Comparison of ENCODE assay signal across 8 mouse cellular contexts in genomic region chr1:105711227-105711626, GRCm38 (mm10). TPM values are rescaled to one million over a fixed set of nuclear protein-coding genes. Genes with fewer than 3 reads are reported as not detected.
DNase-seq lines count a peak whose midpoint lies in the region; ATAC-seq and TF ChIP-seq lines count a peak whose summit lies in the region.
"Had no signal": no experiment of that assay in that cellular context is flagged by ENCODE, and none has a peak within 500 bp of the region (broad histone marks: within the 10 kb centered on the region; RNA-seq: fewer than 3 reads in every experiment).

No protein-coding gene starts in this region.

- H3K36me3 ChIP-seq in heart, postnatal 0 days (replicated peaks; ENCODE audit: control insufficient read depth, insufficient read depth, low read length), result peaks cover 29% of the 10 kb centered on the region
- H3K36me3 ChIP-seq in midbrain, postnatal 0 days (ENCODE audit: insufficient read depth, low read length), result 0 out of 2 replicates have a peak, but pooled peaks cover 8% of the 10 kb centered on the region
- peaks cover 44% of the 10 kb centered on the region for H3K36me3 ChIP-seq in midbrain, embryonic 10.5 days

- H3K4me2 ChIP-seq in heart, postnatal 0 days (ENCODE audit: low read depth, low read length), result no peak overlapping the region
- H3K4me2 ChIP-seq in midbrain, postnatal 0 days (ENCODE audit: low read depth, low read length, poor library complexity, severe bottlenecking), result no peak overlapping the region

- DNase-seq in heart, postnatal 0 days (ENCODE audit: low spot score), result peak; percentile 20
- DNase-seq in heart, postnatal 25 days (ENCODE audit: low spot score), result no peak
- peak; percentile 47 for DNase-seq in midbrain, postnatal 0 days (ENCODE audit: low spot score)
- no peak for DNase-seq in midbrain, embryonic 10.5 days (ENCODE audit: low spot score)
- DNase-seq in NIH3T3 (ENCODE audit: low read depth), result peak; percentile 78
- peak; percentile 20 to 66 for DNase-seq in kidney, postnatal 36 days

- H3K4me3 ChIP-seq in heart, postnatal 0 days (ENCODE audit: low read depth, low read length), result no peak overlapping the region
- H3K4me3 ChIP-seq in midbrain, postnatal 0 days (ENCODE audit: low read depth, low read length), result no peak overlapping the region
- H3K4me3 ChIP-seq in midbrain, embryonic 10.5 days, result no peak overlapping the region
- H3K4me3 ChIP-seq: myocyte had no signal

- H3K4me1 ChIP-seq in heart, postnatal 0 days (ENCODE audit: control insufficient read depth, insufficient read depth), result no peaks in the 10 kb centered on the region
- no peaks in the 10 kb centered on the region for H3K4me1 ChIP-seq in midbrain, postnatal 0 days (ENCODE audit: insufficient read depth, low read length)
- H3K4me1 ChIP-seq in midbrain, embryonic 10.5 days, result no peaks in the 10 kb centered on the region

- WGBS in heart, postnatal 0 days, result 38% methylated on average over 1 of the region's 1 CpGs
- 34% methylated on average over 1 of the region's 1 CpGs for whole genome bisulfite sequencing in midbrain, postnatal 0 days
- 63% methylated on average over 1 of the region's 1 CpGs for WGBS in midbrain, embryonic 10.5 days

- H3K27ac ChIP-seq in heart, postnatal 0 days (ENCODE audit: low read depth), result no peak overlapping the region
- H3K27ac ChIP-seq in midbrain, postnatal 0 days (ENCODE audit: low read depth, low read length), result no peak overlapping the region
- H3K27ac ChIP-seq in midbrain, embryonic 10.5 days (replicated peaks), result no peak overlapping the region

- peak; percentile 45 for TF ChIP-seq CTCF in heart, postnatal 0 days (IDR thresholded peaks at IDR 0.05; ENCODE audit: low read depth)
- TF ChIP-seq CTCF in midbrain, postnatal 0 days (IDR thresholded peaks at IDR 0.05), result peak; percentile 73

- no peak overlapping the region for H3K9ac ChIP-seq in heart, postnatal 0 days (replicated peaks; ENCODE audit: low read depth, low read length)
- no peak overlapping the region for H3K9ac ChIP-seq in midbrain, postnatal 0 days (replicated peaks; ENCODE audit: low read length, poor library complexity, severe bottlenecking)

- intact Hi-C loops in heart, postnatal 25 days (cut with DNase I), result loop anchor here (2.0 kb wide), 1 partner anchor 50 kb away; no protein-coding TSS in a partner anchor

- H3K9me3 ChIP-seq in heart, postnatal 0 days (replicated peaks; ENCODE audit: control insufficient read depth, low read length), result no peaks in the 10 kb centered on the region
- H3K9me3 ChIP-seq in midbrain, postnatal 0 days (ENCODE audit: low read length), result no peaks in the 10 kb centered on the region
- H3K9me3 ChIP-seq in midbrain, embryonic 10.5 days (replicated peaks), result no peaks in the 10 kb centered on the region

- no peaks in the 10 kb centered on the region for H3K27me3 ChIP-seq in heart, postnatal 0 days (ENCODE audit: control insufficient read depth, insufficient read depth, low read length)
- H3K27me3 ChIP-seq in midbrain, postnatal 0 days (ENCODE audit: insufficient read depth, low read length), result no peaks in the 10 kb centered on the region
- no peaks in the 10 kb centered on the region for H3K27me3 ChIP-seq in midbrain, embryonic 10.5 days (ENCODE audit: low read depth, poor library complexity, severe bottlenecking)

- no peak for ATAC-seq in heart, postnatal 0 days (ENCODE audit: insufficient read depth, low read depth)
- ATAC-seq in midbrain, postnatal 0 days (ENCODE audit: low FRiP score), result no peak
- no peak for ATAC-seq in monocyte, adult 5-6 weeks (replicated peaks; ENCODE audit: insufficient number of reproducible peaks, low FRiP score, low TSS enrichment, poor library complexity, severe bottlenecking)

- no peak for TF ChIP-seq EP300 in heart, postnatal 0 days (IDR thresholded peaks at IDR 0.05; ENCODE audit: low read depth)

RNA-seq across cellular contexts. Expression of gene Relch, which starts 47.6 kb away (rescaled TPM):
- 23.9 and 25.4 TPM in 2 replicates for total RNA-seq in heart, postnatal 0 days (2014; rRNA removed; ENCODE audit: low replicate concordance)
- 11.0 and 12.2 TPM in 2 replicates for polyA plus RNA-seq in heart, postnatal 0 days (2015; fragmentation: Nextera tagmentation; extraction: Ambion mirVana)
- 10 to 100 TPM; 19.2 to 23.1 TPM for total RNA-seq in heart, postnatal 25 days (2021)
- total RNA-seq in midbrain, postnatal 0 days (2014; rRNA removed), result 66.7 and 95.3 TPM in 2 replicates
- polyA plus RNA-seq in midbrain, postnatal 0 days (2015; fragmentation: Nextera tagmentation; extraction: Ambion mirVana), result 38.5 and 50.5 TPM in 2 replicates
- 24.5 and 27.3 TPM in 2 replicates for polyA plus RNA-seq in midbrain, embryonic 10.5 days (2016; fragmentation: Nextera tagmentation; extraction: Ambion mirVana)
- 57.6 to 91.4 TPM (median 58.8 TPM) in 3 replicates for total RNA-seq in monocyte, adult 5-6 weeks (2017)

RNA-seq across cellular contexts. Expression of gene Pign, which starts 47.8 kb away (rescaled TPM):
- total RNA-seq in heart, postnatal 0 days (2014; rRNA removed; ENCODE audit: low replicate concordance), result 14.7 and 66.4 TPM in 2 replicates
- 5.1 and 5.7 TPM in 2 replicates for polyA plus RNA-seq in heart, postnatal 0 days (2015; fragmentation: Nextera tagmentation; extraction: Ambion mirVana)
- 10 to 100 TPM; 13.8 to 14.8 TPM for total RNA-seq in heart, postnatal 25 days (2021)
- 32.4 and 33.5 TPM in 2 replicates for total RNA-seq in midbrain, postnatal 0 days (2014; rRNA removed)
- polyA plus RNA-seq in midbrain, postnatal 0 days (2015; fragmentation: Nextera tagmentation; extraction: Ambion mirVana), result 5.8 and 6.7 TPM in 2 replicates
- polyA plus RNA-seq in midbrain, embryonic 10.5 days (2016; fragmentation: Nextera tagmentation; extraction: Ambion mirVana), result 11.1 and 12.9 TPM in 2 replicates
- 23.6 to 55.7 TPM (median 29.9 TPM) in 3 replicates for total RNA-seq in monocyte, adult 5-6 weeks (2017)

Comparison
In these comparisons a context has a peak if more than half of its experiments do, and no peak if none do; other contexts are left out.
1. DNase-seq: peak in heart, postnatal 0 days (single experiment), midbrain, postnatal 0 days (single experiment), NIH3T3 (single experiment) and kidney, postnatal 36 days (2 of 2); none in heart, postnatal 25 days (single experiment) and midbrain, embryonic 10.5 days (single experiment).